Mouse (Mus musculus) neural tube, embryonic 11.5 days (tissue): ENCODE results near the gene Fra10ac1. TPM values are rescaled to one million over a fixed set of nuclear protein-coding genes. Genes with fewer than 3 reads are reported as not detected.

Source experiments
- ATAC-seq: fragments of 200-750 bp; cut with Nextera tagmentation; 2 replicates; pipeline ENCODE4 v1.8.0; 2017; ENCODE audit warnings: moderate number of reproducible peaks, mild to moderate bottlenecking, moderate TSS enrichment, moderate library complexity; ENCODE audit not compliant: insufficient read depth, low FRiP score, low TSS enrichment
- DNase-seq: peaks from one replicate; pipeline ENCODE4 v3.0.0-alpha.2; 2015; ENCODE audit warnings: low spot score
- H3K27ac ChIP-seq: fragments of 300-500 bp; sonication (generic); 2 replicates; pipeline ENCODE4 v1.5.1; 2014; ENCODE audit warnings: low read depth, mild to moderate bottlenecking, low read length
- H3K27me3 ChIP-seq: fragments of 300-500 bp; sonication (generic); 2 replicates; pipeline ENCODE4 v1.6.1; 2014; ENCODE audit warnings: mild to moderate bottlenecking, low read length, mixed read lengths; ENCODE audit not compliant: control insufficient read depth, insufficient read depth
- H3K36me3 ChIP-seq: fragments of 300-500 bp; sonication (generic); 2 replicates; pipeline ENCODE4 v1.6.1; 2014; ENCODE audit warnings: mild to moderate bottlenecking, low read length, moderate library complexity, mixed read lengths; ENCODE audit not compliant: control insufficient read depth, insufficient read depth
- H3K4me1 ChIP-seq: fragments of 300-500 bp; sonication (generic); 2 replicates; pipeline ENCODE4 v1.6.1; 2014; ENCODE audit warnings: low read length, mixed read lengths; ENCODE audit not compliant: control insufficient read depth, insufficient read depth
- H3K4me2 ChIP-seq: fragments of 300-500 bp; sonication (generic); 2 replicates; pipeline ENCODE4 v1.6.1; 2014; ENCODE audit warnings: low read depth, mild to moderate bottlenecking, moderate library complexity
- H3K4me3 ChIP-seq: fragments of 300-500 bp; sonication (generic); 2 replicates; pipeline ENCODE4 v1.5.1; 2014; ENCODE audit warnings: low read depth, low read length
- H3K9ac ChIP-seq: fragments of 300-500 bp; sonication (generic); 2 replicates; pipeline ENCODE4 v1.6.1; 2014; ENCODE audit warnings: mild to moderate bottlenecking, low read length
- H3K9me3 ChIP-seq: fragments of 300-500 bp; sonication (generic); 2 replicates; pipeline ENCODE4 v1.6.1; 2016; ENCODE audit warnings: low read length; ENCODE audit not compliant: control insufficient read depth
- WGBS: fragments of 180-500 bp; shearing (Covaris S2); extraction: QIAGEN DNeasy Blood & Tissue Kit; methylation state at CpG from one replicate; pipeline ENCODE4 v1.1.7; 2014; 5-methylcytosine and 5-hydroxymethylcytosine counted together
- polyA plus RNA-seq: library from polyadenylated mRNA; unstranded; fragments of >200 nt; fragmentation: Nextera tagmentation; extraction: Ambion mirVana; gene quantifications from 2 replicates; pipeline ENCODE4 v1.2.1, GENCODE M21; 2014

Fra10ac1 gene
- polyA plus RNA-seq, 1 experiment from 2014 or later = 38.5 TPM

- ATAC-seq = no peak
- no peak overlapping the region for H3K4me2 ChIP-seq
- no peaks in the 10 kb centered on the region for H3K4me1 ChIP-seq
- H3K9ac ChIP-seq = no peak overlapping the region
- H3K36me3 ChIP-seq = no peaks in the 10 kb centered on the region
- H3K27me3 ChIP-seq = no peaks in the 10 kb centered on the region
- DNase-seq = no peak
- no peak overlapping the region for H3K4me3 ChIP-seq
- no peaks in the 10 kb centered on the region for H3K9me3 ChIP-seq
- 85% methylated on average over 3 of the region's 3 CpGs for WGBS
- no peak overlapping the region for H3K27ac ChIP-seq
Measured at GRCm38 (mm10) chr19:38259436-38259835, 35.5 kb upstream of the Fra10ac1 start.

- 88% methylated on average over 3 of the region's 3 CpGs for WGBS
- no peaks in the 10 kb centered on the region for H3K4me1 ChIP-seq
- no peak overlapping the region for H3K9ac ChIP-seq
- H3K4me2 ChIP-seq = no peak overlapping the region
- no peak overlapping the region for H3K27ac ChIP-seq
- no peaks in the 10 kb centered on the region for H3K36me3 ChIP-seq
- no peaks in the 10 kb centered on the region for H3K27me3 ChIP-seq
- H3K4me3 ChIP-seq = no peak overlapping the region
- H3K9me3 ChIP-seq = no peaks in the 10 kb centered on the region
- no peak for DNase-seq
- ATAC-seq = no peak
Measured at GRCm38 (mm10) chr19:38258651-38259065, 34.7 kb upstream of the Fra10ac1 start.

GRCm38 (mm10) chr19:38253796-38254195 is 29.8 kb upstream of the Fra10ac1 start:
- H3K36me3 ChIP-seq = no peaks in the 10 kb centered on the region
- no peaks in the 10 kb centered on the region for H3K27me3 ChIP-seq
- no peak overlapping the region for H3K27ac ChIP-seq
- no peaks in the 10 kb centered on the region for H3K4me1 ChIP-seq
- no peak overlapping the region for H3K4me2 ChIP-seq
- ATAC-seq = no peak
- H3K4me3 ChIP-seq = no peak overlapping the region
- H3K9ac ChIP-seq = no peak overlapping the region
- peak; percentile 37 for DNase-seq
- 63% methylated on average over 6 of the region's 6 CpGs for WGBS
- no peaks in the 10 kb centered on the region for H3K9me3 ChIP-seq

- WGBS = 89% methylated on average over 8 of the region's 8 CpGs
- H3K9me3 ChIP-seq = no peaks in the 10 kb centered on the region
- 0 out of 2 replicates have a peak, but pooled peaks cover 4% of the 10 kb centered on the region for H3K4me1 ChIP-seq
- H3K27me3 ChIP-seq = no peaks in the 10 kb centered on the region
- no peak overlapping the region for H3K27ac ChIP-seq
- H3K4me3 ChIP-seq = no peak overlapping the region
- H3K36me3 ChIP-seq = no peaks in the 10 kb centered on the region
- ATAC-seq (no peak), DNase-seq (no peak)
- no peak overlapping the region for H3K4me2 ChIP-seq
- no peak overlapping the region for H3K9ac ChIP-seq
Measured at GRCm38 (mm10) chr19:38249627-38250026, 25.7 kb upstream of the Fra10ac1 start.

- DNase-seq (no peak), ATAC-seq (no peak)
- Histone ChIP-seq H3K9me3 (no peaks in the 10 kb centered on the region), H3K4me3 (no peak overlapping the region), H3K9ac (no peak overlapping the region), H3K4me1 (0 out of 2 replicates have a peak, but pooled peaks cover 4% of the 10 kb centered on the region), H3K27ac (no peak overlapping the region), H3K27me3 (no peaks in the 10 kb centered on the region), H3K36me3 (no peaks in the 10 kb centered on the region), H3K4me2 (no peak overlapping the region)
- 79% methylated on average over 7 of the region's 7 CpGs for WGBS
Measured at GRCm38 (mm10) chr19:38246177-38246622, 22.2 kb upstream of the Fra10ac1 start.

GRCm38 (mm10) chr19:38245361-38246176 is 21.6 kb upstream of the Fra10ac1 start:
- Histone ChIP-seq H3K27me3 (no peaks in the 10 kb centered on the region), H3K27ac (no peak overlapping the region), H3K4me2 (no peak overlapping the region), H3K9ac (no peak overlapping the region), H3K4me1 (0 out of 2 replicates have a peak, but pooled peaks cover 4% of the 10 kb centered on the region), H3K4me3 (no peak overlapping the region), H3K9me3 (no peaks in the 10 kb centered on the region), H3K36me3 (no peaks in the 10 kb centered on the region)
- ATAC-seq (no peak), DNase-seq (no peak)
- WGBS = 72% methylated on average over 10 of the region's 10 CpGs

- DNase-seq (no peak), ATAC-seq (no peak)
- 0 out of 2 replicates have a peak, but pooled peaks cover 4% of the 10 kb centered on the region for H3K4me1 ChIP-seq
- no peak overlapping the region for H3K4me2 ChIP-seq
- 87% methylated on average over 8 of the region's 8 CpGs for WGBS
- H3K4me3 ChIP-seq = no peak overlapping the region
- H3K27ac ChIP-seq = no peak overlapping the region
- H3K9ac ChIP-seq = no peak overlapping the region
- no peaks in the 10 kb centered on the region for H3K36me3 ChIP-seq
- no peaks in the 10 kb centered on the region for H3K27me3 ChIP-seq
- no peaks in the 10 kb centered on the region for H3K9me3 ChIP-seq
Measured at GRCm38 (mm10) chr19:38244748-38245147, 20.8 kb upstream of the Fra10ac1 start.

GRCm38 (mm10) chr19:38242314-38242852 is 18.4 kb upstream of the Fra10ac1 start:
- H3K27ac ChIP-seq = no peak overlapping the region
- DNase-seq (no peak), ATAC-seq (no peak)
- H3K4me3 ChIP-seq = no peak overlapping the region
- H3K27me3 ChIP-seq = no peaks in the 10 kb centered on the region
- no peaks in the 10 kb centered on the region for H3K9me3 ChIP-seq
- H3K9ac ChIP-seq = no peak overlapping the region
- no peaks in the 10 kb centered on the region for H3K36me3 ChIP-seq
- no peak overlapping the region for H3K4me2 ChIP-seq
- 0 out of 2 replicates have a peak, but pooled peaks cover 4% of the 10 kb centered on the region for H3K4me1 ChIP-seq
- 88% methylated on average over 8 of the region's 8 CpGs for WGBS
